Mouse (Mus musculus) embryonic facial prominence, embryonic 14.5 days (tissue): ENCODE results near the gene Espn. TPM values are rescaled to one million over a fixed set of nuclear protein-coding genes. Genes with fewer than 3 reads are reported as not detected.

Experiments used
- ATAC-seq: fragments of 200-750 bp; cut with Nextera tagmentation; 2 replicates; pipeline ENCODE4 v1.8.0; 2017; ENCODE audit warnings: low read depth, moderate number of reproducible peaks, moderate TSS enrichment
- DNase-seq: peaks from one replicate; pipeline ENCODE4 v3.0.0-alpha.2; 2015; ENCODE audit warnings: low spot score
- H3K27ac ChIP-seq: fragments of 300-500 bp; sonication (generic); replicated peaks from 2 replicates; pipeline ENCODE4 v1.5.1; 2014; ENCODE audit warnings: low read depth, mild to moderate bottlenecking, low read length, moderate library complexity
- H3K27me3 ChIP-seq: fragments of 300-500 bp; sonication (generic); replicated peaks from 2 replicates; pipeline ENCODE4 v1.6.1; 2014; ENCODE audit warnings: low read length; ENCODE audit not compliant: control insufficient read depth, insufficient read depth
- H3K36me3 ChIP-seq: fragments of 300-500 bp; sonication (generic); 2 replicates; pipeline ENCODE4 v1.6.1; 2014; ENCODE audit warnings: low read length, mixed read lengths; ENCODE audit not compliant: control insufficient read depth, insufficient read depth
- H3K4me1 ChIP-seq: fragments of 300-500 bp; sonication (generic); 2 replicates; pipeline ENCODE4 v1.6.1; 2014; ENCODE audit warnings: antibody characterized with exemption, low read length; ENCODE audit not compliant: control insufficient read depth, insufficient read depth
- H3K4me2 ChIP-seq: fragments of 300-500 bp; sonication (generic); 2 replicates; pipeline ENCODE4 v1.6.1; 2014; ENCODE audit warnings: low read depth, mild to moderate bottlenecking, low read length, moderate library complexity, mixed read lengths
- H3K4me3 ChIP-seq: fragments of 300-500 bp; sonication (generic); 2 replicates; pipeline ENCODE4 v1.5.1; 2014; ENCODE audit warnings: low read depth, mild to moderate bottlenecking, low read length
- H3K9ac ChIP-seq: fragments of 300-500 bp; sonication (generic); 2 replicates; pipeline ENCODE4 v1.6.1; 2014; ENCODE audit warnings: low read depth, mild to moderate bottlenecking, low read length, moderate library complexity, mixed read lengths
- H3K9me3 ChIP-seq: fragments of 300-500 bp; sonication (generic); 2 replicates; pipeline ENCODE4 v1.6.1; 2016; ENCODE audit warnings: low read length; ENCODE audit not compliant: control insufficient read depth
- WGBS: fragments of 180-500 bp; shearing (Covaris S2); extraction: QIAGEN DNeasy Blood & Tissue Kit; methylation state at CpG from one replicate; pipeline ENCODE4 v1.1.7; 2014; 5-methylcytosine and 5-hydroxymethylcytosine counted together
- polyA plus RNA-seq: library from polyadenylated mRNA; unstranded; fragments of >200 nt; fragmentation: Nextera tagmentation; extraction: Ambion mirVana; gene quantifications from 2 replicates; pipeline ENCODE4 v1.2.1, GENCODE M21; 2014

Espn gene
- polyA plus RNA-seq, 1 experiment from 2014 or later, result 4.2 TPM

DNA sequence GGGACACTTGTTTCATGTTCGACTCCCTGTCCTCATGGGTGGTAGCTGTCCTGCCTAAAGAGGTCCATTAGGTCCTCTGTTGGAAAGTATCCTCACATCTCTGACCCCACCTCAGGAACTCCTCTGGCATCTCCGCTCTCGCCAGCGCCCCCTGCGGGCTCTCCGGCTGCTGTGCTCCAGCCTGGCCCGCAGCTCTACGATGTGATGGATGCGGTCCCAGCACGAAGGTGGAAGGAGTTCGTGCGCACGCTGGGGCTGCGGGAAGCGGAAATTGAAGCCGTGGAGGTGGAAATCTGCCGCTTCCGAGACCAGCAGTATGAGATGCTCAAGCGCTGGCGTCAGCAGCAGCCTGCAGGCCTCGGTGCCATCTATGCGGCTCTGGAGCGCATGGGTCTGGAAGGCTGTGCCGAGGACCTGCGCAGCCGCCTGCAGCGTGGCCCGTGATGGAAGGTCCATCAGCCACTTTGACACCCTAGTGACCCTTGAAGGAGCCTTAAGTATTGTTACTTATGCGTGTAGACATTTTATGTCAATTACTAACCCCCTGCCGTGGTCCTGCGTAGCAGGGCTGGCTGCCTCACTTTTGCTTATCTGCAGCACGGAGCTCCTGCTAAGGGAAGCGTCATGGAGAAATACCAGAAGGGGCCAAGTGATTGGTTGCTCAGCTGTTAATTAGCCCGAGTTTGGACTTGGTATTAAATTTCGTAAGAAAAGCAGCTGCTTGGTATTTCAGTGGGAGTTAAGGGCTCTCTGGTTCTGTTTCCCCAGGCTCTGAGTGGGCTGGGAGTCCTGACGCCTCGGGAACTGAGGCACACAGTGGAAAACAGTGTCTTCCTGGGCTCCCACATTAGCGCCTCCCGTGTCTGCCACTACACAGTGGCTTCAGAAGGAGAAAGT, 32.5 kb downstream of the Espn start:
- no peak for DNase-seq
- Histone ChIP-seq H3K4me3 (peak overlapping the region; percentile 15), H3K4me2 (peak overlapping the region; percentile 40; the same call in 1 of the 2 replicates), H3K9ac (no peak overlapping the region), H3K36me3 (peaks cover 4% of the 10 kb centered on the region; the same call in 1 of the 2 replicates), H3K27me3 (peaks cover 94% of the 10 kb centered on the region), H3K9me3 (no peaks in the 10 kb centered on the region), H3K4me1 (peaks cover 27% of the 10 kb centered on the region), H3K27ac (no peak overlapping the region)
- 6% methylated on average over 39 of the region's 39 CpGs for WGBS
- peak; percentile 8; the same call in 1 of the 2 replicates for ATAC-seq

DNA sequence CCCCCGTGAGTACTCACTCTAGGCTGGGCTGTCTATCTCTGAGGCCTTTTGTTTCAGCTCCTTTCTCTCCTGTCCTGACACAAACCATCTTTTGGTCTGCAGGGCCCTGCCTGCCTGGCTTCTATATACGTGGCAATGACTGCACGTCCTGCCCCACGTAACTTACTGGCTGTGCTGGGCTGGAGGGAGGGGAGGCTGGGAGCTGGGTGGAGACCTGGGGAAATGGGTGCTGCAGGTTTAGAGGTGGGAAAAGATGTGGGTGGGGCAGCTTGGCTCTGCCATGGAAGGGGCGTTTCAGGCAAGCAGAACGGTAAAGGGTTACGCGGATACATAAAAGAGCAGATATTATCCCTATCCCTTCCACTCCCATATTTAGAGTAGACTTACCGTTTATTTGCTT, 34.6 kb downstream of the Espn start:
- DNase-seq (no peak), ATAC-seq (no peak)
- Histone ChIP-seq H3K4me3 (no peak overlapping the region), H3K9ac (no peak overlapping the region), H3K27me3 (peaks cover 78% of the 10 kb centered on the region), H3K4me1 (peaks cover 27% of the 10 kb centered on the region), H3K27ac (no peak overlapping the region), H3K36me3 (peaks cover 25% of the 10 kb centered on the region), H3K4me2 (no peak overlapping the region), H3K9me3 (no peaks in the 10 kb centered on the region)
- 72% methylated on average over 9 of the region's 9 CpGs for WGBS

DNA sequence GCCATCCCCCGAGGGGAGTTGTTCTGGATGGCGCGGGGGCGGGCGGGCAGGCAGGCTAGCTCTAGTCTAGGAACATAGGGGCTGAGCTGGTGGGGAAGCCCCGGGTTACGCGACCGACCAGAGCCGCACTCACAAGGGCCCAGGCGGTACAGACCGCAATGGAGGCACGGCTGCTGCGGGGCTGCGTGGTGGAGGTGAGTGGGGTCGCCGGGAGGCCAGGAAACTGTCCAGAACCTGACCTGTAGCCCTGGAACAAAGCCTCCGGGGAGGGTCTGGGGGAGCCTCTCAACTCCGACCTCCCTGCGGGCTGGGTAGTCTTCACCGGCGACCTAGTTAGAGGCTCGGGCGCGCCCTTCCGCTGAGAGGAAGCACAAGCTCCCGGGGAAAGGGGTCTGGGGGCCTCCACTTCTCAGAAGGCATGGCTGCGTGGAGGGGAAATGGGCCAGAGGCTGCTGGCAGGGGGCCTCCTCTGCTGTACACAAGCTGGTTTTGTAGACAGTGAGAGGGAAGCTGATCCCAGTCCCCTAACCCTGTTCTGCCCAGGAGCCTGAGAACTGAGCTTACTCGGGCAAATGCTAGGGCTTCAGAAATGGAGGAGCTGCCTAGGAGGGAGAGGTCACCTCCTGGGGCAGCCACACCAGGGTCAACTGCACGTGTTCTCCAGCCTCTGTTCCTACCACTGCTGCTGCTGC, 36.1 kb downstream of the Espn start, which contains the start of gene Tnfrsf25:
Gene Tnfrsf25, plus strand, starts transcription at position 14 of the 692 bp plus-strand sequence.
- no peak within 1 kb of the TSS for H3K27ac ChIP-seq
- H3K27me3 ChIP-seq, result peaks cover 63% of the 10 kb centered on the region
- peaks cover 39% of the 10 kb centered on the region for H3K36me3 ChIP-seq
- DNase-seq, result no peak
- ATAC-seq, result peak; percentile 26; the same call in 1 of the 2 replicates
- 3% methylated on average over 28 of the region's 30 CpGs for WGBS
- H3K4me3 ChIP-seq, result peak within 1 kb of the TSS; percentile 18; the same call in 1 of the 2 replicates
- no peaks in the 10 kb centered on the region for H3K9me3 ChIP-seq
- peak within 1 kb of the TSS; percentile 52; the same call in 1 of the 2 replicates for H3K9ac ChIP-seq
- H3K4me1 ChIP-seq, result peaks cover 27% of the 10 kb centered on the region
- peak within 1 kb of the TSS; percentile 47 for H3K4me2 ChIP-seq

DNA sequence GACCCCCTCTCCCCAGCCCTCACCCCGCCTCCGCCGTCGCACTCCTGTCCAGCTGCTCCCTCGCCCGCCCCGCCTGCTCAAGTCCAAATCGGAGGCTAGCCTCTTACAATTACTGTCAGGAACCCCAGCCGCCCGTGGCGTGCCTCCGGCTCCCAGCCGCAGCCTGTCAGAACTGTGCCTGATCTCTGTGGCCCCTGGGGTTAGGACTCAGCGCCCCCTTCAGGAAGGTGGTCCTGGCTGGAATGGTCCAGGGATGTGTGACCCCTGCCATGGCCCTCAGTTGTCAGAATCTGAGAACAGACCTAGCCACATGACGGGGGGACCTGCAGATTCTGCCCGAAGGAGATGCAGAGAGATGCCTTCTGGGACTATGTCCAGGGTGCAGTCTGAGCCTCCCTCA, 38.1 kb downstream of the Espn start:
- Histone ChIP-seq H3K4me2 (no peak overlapping the region), H3K36me3 (peaks cover 55% of the 10 kb centered on the region), H3K9me3 (no peaks in the 10 kb centered on the region), H3K27ac (no peak overlapping the region), H3K9ac (no peak overlapping the region), H3K4me3 (no peak overlapping the region), H3K27me3 (peaks cover 43% of the 10 kb centered on the region), H3K4me1 (peaks cover 12% of the 10 kb centered on the region)
- DNase-seq, result no peak
- 68% methylated on average over 16 of the region's 16 CpGs for WGBS
- ATAC-seq, result no peak

DNA sequence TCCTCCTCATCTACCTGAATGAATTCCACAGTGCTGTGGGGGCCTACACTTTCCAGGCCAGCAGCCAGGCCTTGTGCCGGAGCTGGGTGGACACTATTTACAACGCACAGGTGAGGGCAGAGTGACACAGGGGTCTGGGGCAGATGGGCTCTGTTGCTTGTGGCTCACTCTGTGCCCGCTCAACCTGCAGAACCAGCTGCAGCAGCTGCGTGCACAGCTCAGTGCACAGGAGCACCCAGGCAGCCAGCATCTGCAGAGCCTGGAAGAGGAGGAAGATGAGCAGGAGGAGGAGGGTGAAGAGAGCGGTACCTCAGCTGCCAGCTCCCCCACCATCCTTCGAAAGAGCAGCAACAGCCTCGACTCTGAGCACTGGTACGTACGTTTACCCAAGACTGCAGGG, 39.8 kb downstream of the Espn start:
- DNase-seq (no peak), ATAC-seq (no peak)
- Histone ChIP-seq H3K4me1 (peaks cover 21% of the 10 kb centered on the region), H3K27me3 (peaks cover 28% of the 10 kb centered on the region), H3K9ac (no peak overlapping the region), H3K4me2 (no peak overlapping the region), H3K36me3 (peaks cover 68% of the 10 kb centered on the region), H3K9me3 (no peaks in the 10 kb centered on the region), H3K27ac (no peak overlapping the region), H3K4me3 (no peak overlapping the region)
- WGBS, result 81% methylated on average over 9 of the region's 9 CpGs

DNA sequence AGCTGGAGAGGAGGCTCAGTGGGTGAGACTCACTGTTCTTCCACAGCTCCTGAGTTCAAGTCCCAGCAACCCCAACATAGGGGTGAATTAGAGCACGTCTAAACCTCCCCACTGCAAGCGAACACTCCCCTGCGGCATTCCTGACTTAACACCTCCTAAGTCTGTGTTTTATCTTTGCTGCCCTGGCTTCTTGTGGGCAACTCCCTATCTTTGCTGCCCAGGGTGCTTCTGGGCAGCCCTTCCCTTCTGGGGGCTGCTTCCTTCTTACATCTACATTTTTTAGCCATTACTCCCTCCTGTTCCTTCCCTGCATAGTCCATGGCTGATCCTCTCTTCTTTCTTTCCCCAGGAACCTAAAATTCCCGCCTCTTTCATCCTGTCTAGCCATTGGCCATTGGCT, 41.5 kb downstream of the Espn start:
- peaks cover 15% of the 10 kb centered on the region for H3K27me3 ChIP-seq
- H3K27ac ChIP-seq, result no peak overlapping the region
- no peak overlapping the region for H3K9ac ChIP-seq
- H3K4me3 ChIP-seq, result no peak overlapping the region
- 84% methylated on average over 4 of the region's 4 CpGs for WGBS
- peaks cover 82% of the 10 kb centered on the region for H3K36me3 ChIP-seq
- DNase-seq (no peak), ATAC-seq (no peak)
- H3K4me2 ChIP-seq, result no peak overlapping the region
- H3K9me3 ChIP-seq, result no peaks in the 10 kb centered on the region
- H3K4me1 ChIP-seq, result peaks cover 18% of the 10 kb centered on the region

DNA sequence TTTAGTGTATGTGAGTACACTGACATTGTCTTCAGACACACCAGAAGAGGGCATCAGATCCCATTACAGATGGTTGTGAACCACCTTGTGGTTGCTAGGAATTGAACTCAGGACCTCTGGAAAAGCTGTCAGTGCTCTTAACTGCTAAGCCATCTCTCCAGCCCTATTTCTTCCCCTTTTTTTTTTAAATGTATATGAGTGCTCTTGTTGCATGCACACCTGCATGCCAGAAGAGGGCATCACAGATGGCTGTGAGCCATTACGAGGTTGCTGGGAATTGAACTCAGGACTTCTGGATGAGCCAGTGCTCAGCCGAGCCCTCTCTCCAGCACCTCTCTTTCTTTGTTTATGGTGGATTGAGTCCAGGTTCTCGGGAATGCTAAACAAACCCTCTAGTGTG, 42.7 kb downstream of the Espn start:
- WGBS, result 84% methylated on average over 3 of the region's 3 CpGs

DNA sequence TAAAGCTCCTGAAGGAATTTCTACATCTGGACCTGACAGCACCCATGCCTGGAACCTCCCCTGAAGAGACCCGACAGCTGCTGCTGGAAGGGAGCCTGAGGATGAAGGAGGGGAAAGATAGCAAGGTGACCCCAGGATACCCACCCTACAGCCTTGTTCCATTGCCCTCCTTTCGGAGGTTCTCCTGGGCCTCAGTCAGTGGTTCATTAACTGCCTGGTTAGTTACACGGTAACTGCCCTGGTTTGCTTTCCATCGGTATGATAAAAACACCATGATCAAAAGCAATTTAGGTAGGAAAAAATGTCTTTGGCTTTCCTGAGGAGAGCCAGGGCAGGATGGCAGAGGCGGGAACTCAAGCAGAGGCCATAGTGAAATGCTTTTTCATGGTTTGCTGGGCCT, 43.5 kb downstream of the Espn start:
- H3K4me1 ChIP-seq, result 0 out of 2 replicates have a peak, but pooled peaks cover 14% of the 10 kb centered on the region
- H3K9me3 ChIP-seq, result no peaks in the 10 kb centered on the region
- DNase-seq (no peak), ATAC-seq (no peak)
- H3K36me3 ChIP-seq, result peaks cover 80% of the 10 kb centered on the region
- H3K4me3 ChIP-seq, result no peak overlapping the region
- H3K27ac ChIP-seq, result no peak overlapping the region
- H3K9ac ChIP-seq, result no peak overlapping the region
- peak overlapping the region; percentile 64 for H3K4me2 ChIP-seq
- 90% methylated on average over 5 of the region's 5 CpGs for WGBS
- no peaks in the 10 kb centered on the region; the same call in 1 of the 2 replicates for H3K27me3 ChIP-seq

More for the DNA sequence above, 42.7 kb downstream of the Espn start:
- ATAC-seq (no peak), DNase-seq (no peak)
- Histone ChIP-seq H3K36me3 (peaks cover 80% of the 10 kb centered on the region), H3K9me3 (no peaks in the 10 kb centered on the region), H3K4me3 (no peak overlapping the region), H3K4me1 (0 out of 2 replicates have a peak, but pooled peaks cover 14% of the 10 kb centered on the region), H3K27me3 (peaks cover 4% of the 10 kb centered on the region), H3K27ac (no peak overlapping the region), H3K9ac (no peak overlapping the region), H3K4me2 (no peak overlapping the region)
